Mouse (Mus musculus) intestine, embryonic 16.5 days (tissue): ENCODE results near the gene Eya2. TPM values are rescaled to one million over a fixed set of nuclear protein-coding genes. Genes with fewer than 3 reads are reported as not detected.

Experiments
- ATAC-seq: fragments of 200-750 bp; cut with Nextera tagmentation; 2 replicates; pipeline ENCODE4 v1.8.0; 2017; ENCODE audit warnings: moderate TSS enrichment, moderate library complexity
- H3K27ac ChIP-seq: fragments of 300-500 bp; sonication (generic); 2 replicates; pipeline ENCODE4 v1.5.1; 2014; ENCODE audit warnings: mild to moderate bottlenecking, low read length
- H3K27me3 ChIP-seq: fragments of 300-500 bp; sonication (generic); replicated peaks from 2 replicates; pipeline ENCODE4 v1.6.1; 2014; ENCODE audit warnings: low read length, control low read depth, mixed read lengths; ENCODE audit not compliant: control insufficient read depth, insufficient read depth
- H3K36me3 ChIP-seq: fragments of 300-500 bp; sonication (generic); 2 replicates; pipeline ENCODE4 v1.6.1; 2014; ENCODE audit warnings: low read length, control low read depth; ENCODE audit not compliant: control insufficient read depth, insufficient read depth
- H3K4me1 ChIP-seq: fragments of 300-500 bp; sonication (generic); 2 replicates; pipeline ENCODE4 v1.6.1; 2014; ENCODE audit warnings: low read length, control low read depth, mixed read lengths; ENCODE audit not compliant: control insufficient read depth, insufficient read depth
- H3K4me2 ChIP-seq: fragments of 300-500 bp; sonication (generic); 2 replicates; pipeline ENCODE4 v1.6.1; 2014; ENCODE audit warnings: low read depth, low read length, control low read depth
- H3K4me3 ChIP-seq: fragments of 300-500 bp; sonication (generic); 2 replicates; pipeline ENCODE4 v1.5.1; 2014; ENCODE audit warnings: mild to moderate bottlenecking, low read length
- H3K9ac ChIP-seq: fragments of 300-500 bp; sonication (generic); 2 replicates; pipeline ENCODE4 v1.6.1; 2014; ENCODE audit warnings: low read depth, low read length
- H3K9me3 ChIP-seq: fragments of 300-500 bp; sonication (generic); 2 replicates; pipeline ENCODE4 v1.6.1; 2016; ENCODE audit warnings: low read length, control low read depth; ENCODE audit not compliant: control insufficient read depth
- WGBS: fragments of 180-500 bp; shearing (Covaris S2); extraction: QIAGEN DNeasy Blood & Tissue Kit; methylation state at CpG from one replicate; pipeline ENCODE4 v1.1.7; 2014; 5-methylcytosine and 5-hydroxymethylcytosine counted together
- polyA plus RNA-seq: library from polyadenylated mRNA; unstranded; fragments of >200 nt; fragmentation: Nextera tagmentation; extraction: Ambion mirVana; gene quantifications from 2 replicates; pipeline ENCODE4 v1.2.1, GENCODE M21; 2015

Gene Eya2
- polyA plus RNA-seq, 1 experiment from 2014 or later, result 0.33 TPM

- Histone ChIP-seq H3K36me3 (no peaks in the 10 kb centered on the region), H3K9ac (no peak overlapping the region), H3K9me3 (no peaks in the 10 kb centered on the region), H3K27ac (no peak overlapping the region), H3K4me3 (no peak overlapping the region), H3K4me2 (no peak overlapping the region), H3K27me3 (peaks cover 18% of the 10 kb centered on the region), H3K4me1 (peaks cover 5% of the 10 kb centered on the region; the same call in 1 of the 2 replicates)
- 33% methylated on average over 11 of the region's 11 CpGs for WGBS
- no peak for ATAC-seq
Observed at GRCm38 (mm10) chr2:165559506-165560235, 35.2 kb upstream of the Eya2 start.

GRCm38 (mm10) chr2:165561861-165562260 lies 33.0 kb upstream of the Eya2 start:
- ATAC-seq, result no peak

GRCm38 (mm10) chr2:165563298-165564058 lies 31.4 kb upstream of the Eya2 start:
- Histone ChIP-seq H3K9me3 (no peaks in the 10 kb centered on the region), H3K4me1 (peaks cover 5% of the 10 kb centered on the region; the same call in 1 of the 2 replicates), H3K9ac (peak overlapping the region; percentile 6; the same call in 1 of the 2 replicates), H3K4me2 (peak overlapping the region; percentile 76), H3K27me3 (peaks cover 20% of the 10 kb centered on the region), H3K27ac (no peak overlapping the region), H3K4me3 (peak overlapping the region; percentile 44), H3K36me3 (no peaks in the 10 kb centered on the region)
- WGBS, result 2% methylated on average over 50 of the region's 52 CpGs
- ATAC-seq, result peak; percentile 81

More at GRCm38 (mm10) chr2:165561861-165562260, 33.0 kb upstream of the Eya2 start:
- H3K27ac ChIP-seq, result no peak overlapping the region
- WGBS, result 79% methylated on average over 6 of the region's 6 CpGs
- H3K9ac ChIP-seq, result no peak overlapping the region
- H3K27me3 ChIP-seq, result peaks cover 20% of the 10 kb centered on the region
- no peak overlapping the region for H3K4me3 ChIP-seq
- no peak overlapping the region for H3K4me2 ChIP-seq
- no peaks in the 10 kb centered on the region for H3K36me3 ChIP-seq
- H3K9me3 ChIP-seq, result no peaks in the 10 kb centered on the region
- H3K4me1 ChIP-seq, result peaks cover 5% of the 10 kb centered on the region; the same call in 1 of the 2 replicates

GRCm38 (mm10) chr2:165564101-165564500 lies 30.7 kb upstream of the Eya2 start:
- Histone ChIP-seq H3K9me3 (no peaks in the 10 kb centered on the region), H3K27ac (no peak overlapping the region), H3K4me2 (no peak overlapping the region), H3K9ac (no peak overlapping the region), H3K27me3 (peaks cover 20% of the 10 kb centered on the region), H3K4me3 (no peak overlapping the region), H3K36me3 (no peaks in the 10 kb centered on the region), H3K4me1 (peaks cover 5% of the 10 kb centered on the region; the same call in 1 of the 2 replicates)
- ATAC-seq, result no peak
- 64% methylated on average over 8 of the region's 8 CpGs for WGBS

GRCm38 (mm10) chr2:165564620-165565019 lies 30.2 kb upstream of the Eya2 start:
- ATAC-seq, result no peak
- H3K4me1 ChIP-seq, result peaks cover 5% of the 10 kb centered on the region; the same call in 1 of the 2 replicates
- H3K4me3 ChIP-seq, result no peak overlapping the region
- H3K9me3 ChIP-seq, result no peaks in the 10 kb centered on the region
- peaks cover 20% of the 10 kb centered on the region for H3K27me3 ChIP-seq
- H3K4me2 ChIP-seq, result no peak overlapping the region
- 66% methylated on average over 6 of the region's 6 CpGs for WGBS
- H3K27ac ChIP-seq, result no peak overlapping the region
- no peak overlapping the region for H3K9ac ChIP-seq
- no peaks in the 10 kb centered on the region for H3K36me3 ChIP-seq

- ATAC-seq, result no peak
- WGBS, result 46% methylated on average over 6 of the region's 6 CpGs
Observed at GRCm38 (mm10) chr2:165566898-165567297, 27.9 kb upstream of the Eya2 start.

GRCm38 (mm10) chr2:165567820-165568219 lies 27.0 kb upstream of the Eya2 start:
- peaks cover 5% of the 10 kb centered on the region; the same call in 1 of the 2 replicates for H3K4me1 ChIP-seq
- no peaks in the 10 kb centered on the region for H3K36me3 ChIP-seq
- H3K9me3 ChIP-seq, result no peaks in the 10 kb centered on the region
- no peak overlapping the region for H3K4me2 ChIP-seq
- H3K4me3 ChIP-seq, result no peak overlapping the region
- ATAC-seq, result no peak
- H3K27ac ChIP-seq, result no peak overlapping the region
- H3K27me3 ChIP-seq, result peaks cover 17% of the 10 kb centered on the region
- WGBS, result 70% methylated on average over 9 of the region's 9 CpGs
- H3K9ac ChIP-seq, result no peak overlapping the region

More at GRCm38 (mm10) chr2:165566898-165567297, 27.9 kb upstream of the Eya2 start:
- no peaks in the 10 kb centered on the region for H3K36me3 ChIP-seq
- peaks cover 5% of the 10 kb centered on the region; the same call in 1 of the 2 replicates for H3K4me1 ChIP-seq
- no peak overlapping the region for H3K4me2 ChIP-seq
- no peaks in the 10 kb centered on the region for H3K9me3 ChIP-seq
- no peak overlapping the region for H3K27ac ChIP-seq
- no peak overlapping the region for H3K4me3 ChIP-seq
- peaks cover 20% of the 10 kb centered on the region for H3K27me3 ChIP-seq
- H3K9ac ChIP-seq, result no peak overlapping the region

- ATAC-seq, result no peak
- no peaks in the 10 kb centered on the region for H3K9me3 ChIP-seq
- no peak overlapping the region for H3K4me3 ChIP-seq
- 0 out of 2 replicates have a peak, but pooled peaks cover 9% of the 10 kb centered on the region for H3K27me3 ChIP-seq
- 58% methylated on average over 6 of the region's 6 CpGs for WGBS
- H3K4me1 ChIP-seq, result no peaks in the 10 kb centered on the region
- no peak overlapping the region for H3K4me2 ChIP-seq
- H3K9ac ChIP-seq, result no peak overlapping the region
- no peaks in the 10 kb centered on the region for H3K36me3 ChIP-seq
- H3K27ac ChIP-seq, result no peak overlapping the region
Observed at GRCm38 (mm10) chr2:165568911-165569310, 25.9 kb upstream of the Eya2 start.

GRCm38 (mm10) chr2:165571216-165571778 lies 23.5 kb upstream of the Eya2 start:
- H3K27ac ChIP-seq, result no peak overlapping the region
- H3K4me1 ChIP-seq, result no peaks in the 10 kb centered on the region
- no peak overlapping the region for H3K4me3 ChIP-seq
- no peaks in the 10 kb centered on the region for H3K9me3 ChIP-seq
- H3K4me2 ChIP-seq, result no peak overlapping the region
- no peak overlapping the region for H3K9ac ChIP-seq
- 19% methylated on average over 4 of the region's 4 CpGs for WGBS
- H3K27me3 ChIP-seq, result no peaks in the 10 kb centered on the region
- no peaks in the 10 kb centered on the region for H3K36me3 ChIP-seq
- ATAC-seq, result no peak
